Mouse (Mus musculus): ENCODE data around the gene Nkain4.

The Nkain4 gene

DNA sequence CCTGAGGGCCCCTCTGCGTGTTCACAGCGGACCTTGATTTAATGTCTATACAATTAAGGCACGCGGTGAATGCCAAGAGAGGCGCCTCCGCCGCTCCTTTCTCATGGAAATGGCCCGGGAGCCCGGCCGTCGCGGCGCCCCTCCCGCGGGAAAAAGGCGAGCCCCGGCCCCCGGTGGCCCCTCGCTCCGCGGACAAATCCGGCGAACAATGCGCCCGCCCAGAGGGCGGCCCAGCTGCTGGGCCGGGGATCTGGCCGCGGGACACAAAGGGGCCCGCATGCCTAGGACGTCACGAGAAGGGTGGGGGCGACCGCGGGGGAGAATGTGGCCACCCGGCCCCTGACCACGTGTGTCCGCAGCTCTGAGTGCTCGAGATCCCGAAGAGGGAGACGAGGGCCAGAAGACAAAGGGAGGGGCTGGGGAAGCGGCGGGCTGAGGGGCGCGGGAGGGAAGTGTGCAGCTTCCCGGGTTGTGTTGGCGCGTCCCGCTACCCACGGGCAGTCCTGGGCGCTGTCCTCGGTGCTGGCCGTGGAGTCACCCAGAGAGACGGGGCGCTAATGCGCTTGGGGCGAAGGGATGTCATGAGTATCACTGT, 60.4 kb downstream of the Nkain4 start:
- CTCF ChIA-PET, result no interaction called here

DNA sequence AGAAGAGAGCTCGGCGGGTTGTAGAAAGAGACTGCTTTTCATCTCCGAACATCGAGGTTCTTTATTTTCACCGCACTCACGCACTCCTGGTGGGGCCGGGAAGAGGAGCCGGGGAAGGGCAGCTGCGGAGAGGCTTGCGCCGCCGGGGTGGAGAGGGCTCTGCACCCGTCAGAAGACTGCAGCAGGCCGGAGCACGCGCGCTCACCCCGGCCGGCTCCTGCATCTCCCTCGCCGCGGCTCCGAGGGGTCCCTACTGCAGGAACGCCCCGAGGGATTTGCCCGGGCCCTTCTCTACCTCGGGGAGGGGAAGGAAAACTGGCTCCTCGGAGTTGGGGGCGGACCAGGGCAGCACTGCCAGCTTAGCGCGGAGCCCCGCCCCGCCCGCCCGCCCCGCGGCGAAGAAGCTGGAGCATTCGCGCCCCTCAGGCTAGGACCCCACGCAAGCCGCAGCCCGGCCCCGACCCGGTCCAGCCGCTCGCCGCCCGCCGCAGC, 60.9 kb downstream of the Nkain4 start:
- CTCF ChIA-PET, result no interaction called here

DNA sequence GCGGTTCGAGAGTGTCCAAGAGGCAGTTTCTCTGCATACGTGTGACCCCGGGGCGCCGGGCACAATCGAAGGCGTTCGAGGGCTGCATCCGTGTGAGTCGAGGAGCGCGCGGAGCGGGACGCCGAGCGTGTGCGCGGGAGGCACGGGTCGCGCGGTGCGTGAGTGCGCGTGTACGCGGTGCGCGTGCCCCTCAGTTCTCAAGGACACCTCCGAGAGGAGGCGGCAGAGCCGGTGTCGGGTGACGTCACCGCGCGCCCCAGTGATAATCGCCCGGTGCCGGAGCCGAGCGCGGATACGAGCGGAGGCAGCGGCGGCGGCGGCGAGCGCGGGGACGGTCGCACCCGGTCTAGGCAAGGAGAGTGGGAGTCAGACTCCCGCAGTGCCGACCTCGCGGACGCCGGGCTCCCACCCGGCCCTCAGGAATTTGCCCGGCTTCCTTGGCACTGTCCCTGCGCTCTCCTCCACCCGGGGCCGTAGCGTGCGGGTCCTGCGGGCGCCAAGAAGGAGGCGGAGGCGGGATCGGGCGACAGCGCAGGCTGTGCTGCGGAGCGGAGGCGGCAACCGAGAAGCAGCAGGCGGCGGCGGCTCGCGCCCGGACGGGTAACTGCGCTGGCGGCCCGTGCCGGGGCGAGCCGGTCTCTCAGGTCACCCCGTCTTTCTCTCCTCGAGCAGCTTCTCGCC, 61.5 kb downstream of the Nkain4 start:
- CTCF ChIA-PET, result interaction anchor here (0.7 kb wide), 1 partner anchor 941 kb away, joined by 22 read pairs; no protein-coding TSS in a partner anchor

DNA sequence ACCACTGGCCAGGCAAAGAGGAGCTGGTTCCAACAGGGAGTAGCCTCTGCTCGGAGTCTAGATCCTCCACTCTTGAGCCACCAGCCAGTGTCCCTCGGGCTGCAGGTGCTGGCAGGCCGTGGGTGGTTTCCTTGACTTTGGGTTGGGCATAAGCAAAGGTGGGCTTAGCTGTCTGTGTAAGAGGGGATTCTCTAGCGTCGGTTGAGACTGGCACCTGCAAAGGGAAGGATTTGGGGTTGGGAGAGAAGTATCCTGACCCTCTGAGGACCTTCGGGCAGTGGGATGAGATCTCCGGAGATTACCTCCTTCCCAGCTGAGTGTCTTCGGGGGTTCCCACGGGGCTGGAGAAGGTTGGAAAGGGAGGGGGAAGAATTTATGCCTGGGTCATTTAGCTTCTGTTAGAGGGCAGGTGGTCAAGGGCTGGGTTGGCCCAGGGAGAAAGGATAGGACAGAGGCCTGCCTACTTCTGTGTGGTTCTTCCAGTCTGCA, 62.6 kb downstream of the Nkain4 start:
- CTCF ChIA-PET, result interaction anchor here (0.7 kb wide), 1 partner anchor 942 kb away, joined by 22 read pairs; no protein-coding TSS in a partner anchor

DNA sequence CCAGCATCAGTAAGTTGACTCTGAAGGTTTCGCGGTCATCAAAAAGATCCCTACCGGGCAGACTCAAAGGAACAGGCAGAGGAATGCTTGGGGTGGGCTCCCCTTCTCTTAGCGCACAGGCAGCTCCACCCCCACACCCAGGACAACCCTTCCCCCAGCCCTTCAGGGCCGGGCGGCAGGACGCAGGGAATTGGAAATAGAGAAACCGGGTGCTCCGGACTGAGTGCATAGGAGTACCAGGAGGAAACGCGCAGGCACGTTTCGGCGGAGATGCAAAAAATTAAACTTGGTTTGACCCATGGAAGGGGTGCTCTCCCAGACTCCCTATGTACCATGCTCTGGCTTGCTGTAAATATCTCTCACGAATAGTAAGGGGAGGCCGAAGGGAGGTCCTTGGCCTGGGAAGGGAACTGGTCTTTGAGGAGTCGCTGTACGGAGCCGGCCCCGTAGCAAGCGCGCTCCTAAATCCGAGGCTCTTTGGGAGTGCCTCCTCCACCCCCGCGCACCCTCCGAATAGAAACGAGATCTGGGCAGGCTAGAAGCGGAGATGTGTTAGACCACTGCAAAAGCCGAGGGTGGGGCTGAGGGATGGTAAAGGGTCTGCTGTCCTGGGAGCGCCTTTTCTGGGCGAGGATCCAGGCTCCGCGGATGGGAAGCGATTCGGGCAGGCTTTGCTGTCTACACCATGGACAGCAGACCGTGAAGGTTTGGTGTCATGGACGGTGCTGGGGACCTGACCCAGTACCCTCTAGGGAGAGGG, 63.2 kb downstream of the Nkain4 start:
- CTCF ChIA-PET, result interaction anchor here (0.6 kb wide), 1 partner anchor 223 kb away, joined by 9 read pairs; no protein-coding TSS in a partner anchor

DNA sequence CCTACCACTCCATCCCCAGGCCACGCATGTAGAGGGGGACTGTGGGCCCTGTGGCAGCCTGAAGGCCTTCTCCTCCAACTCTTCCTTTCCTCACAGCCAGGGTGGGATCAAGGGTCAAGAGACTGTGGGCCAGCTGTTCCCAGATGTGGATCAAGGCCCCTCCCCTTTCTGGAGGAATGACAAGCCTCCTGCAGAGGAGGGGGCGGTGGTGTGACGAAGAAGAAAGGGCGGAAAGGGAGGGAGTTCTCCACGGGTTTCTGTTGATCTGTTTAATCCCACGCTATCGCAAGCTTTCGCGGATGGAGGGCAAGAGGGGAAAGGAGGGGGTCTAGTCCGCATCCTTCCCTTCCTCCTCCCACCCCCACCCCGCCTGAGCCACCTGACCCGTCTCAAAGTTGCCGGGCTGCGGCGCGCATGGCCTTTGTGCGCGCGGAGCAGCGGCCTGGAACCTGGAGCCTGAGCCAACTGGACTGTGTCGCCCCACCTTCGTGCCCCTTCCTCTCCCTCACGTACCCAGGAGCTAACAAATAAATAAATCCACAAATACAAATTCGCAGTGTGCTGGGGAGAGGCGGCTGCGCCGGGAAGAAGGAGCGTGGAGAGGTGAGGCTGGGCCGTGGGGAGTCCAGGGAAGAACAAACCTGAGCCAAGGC, 64.0 kb downstream of the Nkain4 start:
- CTCF ChIA-PET, result interaction anchor here (0.6 kb wide), 1 partner anchor 222 kb away, joined by 9 read pairs; no protein-coding TSS in a partner anchor

DNA sequence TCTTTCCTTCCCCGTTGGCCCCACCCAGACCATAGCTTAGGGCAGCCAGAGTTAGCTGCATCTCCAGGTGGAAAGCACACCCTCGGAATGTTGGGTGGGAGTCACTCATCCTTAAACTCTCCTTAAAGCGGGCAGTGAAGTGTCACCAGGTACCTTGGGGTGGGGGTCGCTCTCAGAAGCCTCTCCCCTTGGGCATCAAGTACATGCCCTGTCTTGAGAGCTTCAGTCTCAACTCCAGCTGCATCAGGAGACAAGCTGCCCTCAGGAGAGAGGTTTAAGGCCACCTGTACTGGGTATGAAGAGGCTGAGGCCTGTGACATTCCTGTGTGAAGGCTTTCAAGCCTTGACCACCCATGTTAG, 64.6 kb downstream of the Nkain4 start:
- CTCF ChIA-PET, result no interaction called here

DNA sequence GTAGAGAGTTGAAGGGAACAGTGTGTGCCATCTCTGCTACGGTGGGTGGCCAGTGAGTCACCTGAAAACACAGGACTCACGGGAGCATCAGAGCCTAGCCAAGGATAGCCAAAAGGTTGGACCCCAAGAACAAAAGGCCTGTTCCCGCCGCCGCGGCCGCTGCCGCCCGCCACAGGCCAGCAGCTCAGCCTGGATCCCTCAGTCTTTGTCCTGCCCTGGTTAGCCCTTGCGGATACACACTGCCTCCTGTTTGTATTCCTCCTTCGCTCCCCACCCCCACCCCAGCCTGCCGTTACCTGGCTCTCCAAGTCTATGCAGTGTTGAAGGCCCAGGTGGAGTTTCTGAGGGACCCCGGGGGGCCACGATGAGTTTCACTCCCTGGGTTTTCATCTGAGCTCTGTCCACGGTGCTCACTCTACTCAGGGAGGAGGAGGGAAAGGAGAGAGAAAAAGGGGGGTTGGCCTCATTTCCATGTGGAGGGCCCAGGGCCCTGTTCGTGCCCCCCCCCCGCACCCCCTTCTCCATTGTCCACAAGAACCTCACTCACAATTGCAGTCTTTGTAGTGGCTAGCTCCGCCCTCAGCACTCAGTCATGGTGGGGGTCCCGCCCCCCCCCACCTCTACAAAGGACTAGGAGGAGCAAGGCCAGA, 65.1 kb downstream of the Nkain4 start:
- CTCF ChIA-PET, result no interaction called here

DNA sequence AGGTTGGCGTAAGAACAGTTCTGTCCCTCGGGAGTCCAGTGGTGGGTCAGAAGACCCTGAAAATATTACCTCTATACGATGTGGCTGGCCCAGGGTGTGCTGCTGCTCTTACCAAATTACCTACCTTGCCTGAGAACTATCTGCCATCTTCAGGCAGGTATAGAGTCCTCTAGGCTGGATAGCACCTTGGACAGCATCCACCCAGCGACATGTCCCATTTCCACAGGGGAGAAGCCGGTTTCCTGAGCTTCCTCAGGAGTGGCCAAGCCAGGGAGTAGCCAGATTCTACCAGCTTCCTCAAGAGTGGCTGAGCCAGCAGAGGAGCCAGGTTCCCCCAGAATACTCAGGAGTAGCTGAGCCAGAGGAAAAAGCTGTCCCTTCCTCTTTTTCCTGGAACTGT, 69.2 kb downstream of the Nkain4 start:
- CTCF ChIA-PET, result no interaction called here
